Mouse (Mus musculus) heart, postnatal 0 days (tissue): ENCODE data around the gene Cep78.

Experiments
- CTCF ChIP-seq: IDR thresholded peaks from 2 replicates; pipeline ENCODE4 v1.5.1; 2016; ENCODE audit warnings: antibody characterized with exemption, control low read depth, low read depth
- EP300 ChIP-seq: IDR thresholded peaks from 2 replicates; pipeline ENCODE4 v1.6.1; 2016; ENCODE audit warnings: antibody characterized with exemption, low read depth

DNA sequence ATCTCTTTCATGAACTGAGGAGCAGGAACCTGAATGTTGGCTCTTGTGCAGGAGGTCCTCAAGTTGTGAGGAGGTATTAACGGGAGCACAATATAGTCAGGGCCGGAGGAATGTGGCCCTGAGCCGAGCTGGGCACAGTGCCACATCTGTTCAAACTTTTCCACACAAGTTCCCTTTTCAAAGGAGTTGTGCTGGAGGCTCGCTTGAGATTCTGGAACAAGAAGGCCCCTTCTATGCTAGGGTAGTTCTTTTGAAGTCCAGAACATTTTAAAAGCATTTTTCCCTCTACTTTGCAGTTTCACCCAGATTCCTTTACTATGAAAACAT, 59.1 kb downstream of the Cep78 start:
- TF ChIP-seq EP300 (no peak), CTCF (no peak)
